Mouse (Mus musculus) urinary bladder, postnatal 14 days (tissue): ENCODE data around the gene Zswim9.
"Not testable (repeated sequence)": the region's sequence is repeated elsewhere in the genome, so short reads cannot be mapped to it uniquely, and the experiment has no call there.

Experiments
- DNase-seq: peaks from one replicate; pipeline ENCODE4 v3.0.0; 2021; ENCODE audit warnings: low spot score

Zswim9 gene

GRCm38 (mm10) chr7:13278308-13278891 lies at the start of gene Zswim9:
Gene Zswim9, minus strand, starts transcription at chr7:13278721.
- peak; percentile 93 for DNase-seq

DNA sequence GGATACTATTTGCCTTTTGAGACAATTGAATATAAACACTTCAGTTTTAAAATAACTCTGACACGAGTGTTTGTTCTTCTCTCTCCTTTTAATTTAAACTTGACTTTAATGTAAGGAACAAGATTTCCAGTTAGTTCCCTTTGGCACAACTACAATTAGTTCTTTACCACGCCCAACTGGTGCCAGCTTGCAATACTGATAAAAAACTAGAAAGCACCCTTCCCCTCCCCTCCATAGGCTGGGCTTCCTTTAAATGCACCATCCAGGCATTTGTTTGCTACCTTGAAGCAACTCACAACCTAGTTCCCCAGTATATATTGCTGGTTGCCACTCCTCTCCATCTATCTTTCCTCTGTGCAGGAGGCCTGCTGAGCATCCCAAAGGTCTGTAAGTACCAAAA lies 45.8 kb upstream of the Zswim9 start, which contains the start of gene Pla2g4c:
Gene Pla2g4c (plus strand): TSS at position 340 of the 400 bp plus-strand sequence.
- DNase-seq, result no peak

DNA sequence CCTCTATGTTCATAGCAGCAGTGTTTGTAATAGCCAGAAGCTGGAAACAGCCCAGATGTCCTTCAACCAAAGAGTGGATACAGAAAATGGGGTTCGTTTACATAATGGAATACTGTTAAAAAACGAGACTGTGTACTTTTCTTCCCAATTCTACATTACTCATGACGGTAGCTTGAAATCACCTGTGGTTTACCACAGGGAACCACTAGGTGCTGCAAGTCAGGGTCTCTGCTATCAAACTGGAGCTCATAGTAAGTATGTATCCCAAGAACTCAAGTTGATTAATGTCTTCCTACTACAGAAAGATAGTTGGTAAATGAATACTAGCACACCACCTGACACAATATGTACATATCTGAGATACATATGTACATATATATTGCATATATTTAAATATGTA lies 42.9 kb upstream of the Zswim9 start:
- no peak for DNase-seq

DNA sequence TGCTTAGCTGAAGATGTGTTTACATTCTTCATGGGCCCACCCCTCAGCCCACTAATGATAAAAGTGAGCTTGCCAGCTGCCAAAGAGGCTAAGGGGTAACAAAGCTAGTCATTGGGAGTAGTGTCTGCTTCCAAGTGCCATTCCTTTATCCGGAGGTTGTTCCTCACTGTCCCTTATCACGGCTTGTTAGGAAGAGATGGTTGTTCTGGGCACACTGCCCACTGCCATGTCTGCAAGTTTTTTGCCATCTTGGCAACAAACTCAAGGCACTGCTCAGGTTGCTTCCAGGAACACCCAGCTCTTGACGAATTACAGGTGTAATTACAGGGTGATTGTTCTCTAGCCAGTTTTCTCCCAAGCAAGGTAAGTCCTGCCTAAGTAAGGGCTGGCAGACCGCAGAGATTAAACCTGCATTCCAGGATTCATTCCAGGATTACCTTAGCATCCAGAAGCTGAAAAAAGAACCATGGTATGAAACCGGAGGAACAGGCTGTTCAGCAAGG lies 35.6 kb upstream of the Zswim9 start:
- DNase-seq, result peak; percentile 21

DNA sequence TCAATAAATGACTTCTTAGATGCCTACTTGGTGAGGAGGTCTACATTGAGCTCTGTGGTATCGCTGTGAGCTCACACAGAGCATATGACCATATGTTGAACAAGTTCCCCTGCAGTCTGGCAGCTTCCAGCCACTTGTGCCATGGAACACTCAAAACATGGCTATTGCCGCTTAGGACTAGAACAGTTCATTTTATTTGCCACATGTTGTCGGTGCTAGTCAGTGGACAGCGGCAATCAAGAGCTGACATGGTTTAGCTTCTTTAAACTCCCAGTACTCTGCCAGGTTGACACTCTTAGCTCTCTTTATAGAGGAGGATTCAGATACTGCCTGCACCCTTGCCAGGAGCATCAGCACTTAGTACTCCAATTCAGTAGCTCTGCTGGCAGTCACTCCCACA lies 32.9 kb upstream of the Zswim9 start:
- DNase-seq, result no peak

GRCm38 (mm10) chr7:13310493-13311199 lies 32.1 kb upstream of the Zswim9 start:
- no peak for DNase-seq

DNA sequence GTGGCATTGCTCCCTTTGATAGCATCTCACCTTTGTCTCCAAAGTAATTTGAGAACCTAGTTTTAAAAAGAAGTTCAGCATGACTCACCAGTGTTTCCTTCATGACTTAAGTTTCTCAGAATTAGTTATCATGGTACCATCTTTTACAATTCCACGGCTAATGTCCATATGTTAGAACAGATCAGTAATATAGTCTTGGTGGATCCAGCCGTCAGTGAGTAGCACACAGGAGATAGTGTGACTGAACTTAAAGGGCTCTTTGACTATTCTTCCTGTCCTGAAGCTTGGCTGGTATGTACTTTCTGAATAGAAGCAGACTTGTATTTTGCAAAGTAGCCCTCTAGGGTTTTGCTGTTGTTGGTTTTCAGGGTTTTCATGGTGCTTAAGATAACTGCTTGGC lies 30.9 kb upstream of the Zswim9 start:
- DNase-seq, result no peak

DNA sequence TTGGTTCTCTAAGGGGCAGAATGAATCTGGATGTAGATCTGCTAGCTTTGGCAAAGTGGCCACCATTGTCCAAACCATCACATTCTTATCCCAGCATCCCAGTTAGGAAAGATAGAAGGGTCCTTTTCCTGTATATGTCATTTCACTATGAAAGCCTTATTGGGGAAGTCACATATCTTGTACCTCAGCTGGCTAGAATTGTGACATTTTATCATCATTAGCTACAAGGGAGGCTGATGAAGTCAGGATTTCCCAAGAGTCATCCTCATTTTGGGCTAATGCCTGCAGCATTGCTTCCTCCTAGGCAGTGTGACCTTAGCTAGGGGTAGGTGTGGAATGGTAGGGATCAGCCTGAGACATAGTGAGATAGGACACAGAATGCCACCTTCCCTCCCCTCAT lies 24.9 kb upstream of the Zswim9 start:
- no peak for DNase-seq

DNA sequence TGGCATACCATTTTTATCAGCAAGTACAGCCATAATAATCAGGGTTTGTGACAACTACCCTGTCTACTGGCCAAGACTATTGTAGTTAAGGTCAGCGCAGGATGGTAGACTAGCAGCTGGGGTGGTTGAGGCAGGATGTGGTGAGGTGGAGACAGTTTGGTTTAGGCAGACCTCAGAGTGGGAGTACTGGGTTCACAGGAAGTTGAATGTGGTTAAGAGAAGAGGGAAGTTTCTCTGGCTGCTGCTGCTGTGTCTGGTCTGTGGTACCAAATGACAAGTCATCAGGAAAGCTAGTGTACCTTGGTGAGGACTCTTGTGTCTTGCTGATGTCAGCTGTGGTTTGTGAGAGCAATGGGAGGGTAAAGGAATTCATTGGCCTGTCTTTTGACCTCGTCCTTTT lies 24.3 kb upstream of the Zswim9 start:
- no peak for DNase-seq

- DNase-seq, result no peak
Observed at GRCm38 (mm10) chr7:13301643-13302042, 23.1 kb upstream of the Zswim9 start.

GRCm38 (mm10) chr7:13298821-13299220 lies 20.3 kb upstream of the Zswim9 start:
- no peak for DNase-seq

- no peak for DNase-seq
Observed at GRCm38 (mm10) chr7:13297636-13298035, 19.1 kb upstream of the Zswim9 start.

DNA sequence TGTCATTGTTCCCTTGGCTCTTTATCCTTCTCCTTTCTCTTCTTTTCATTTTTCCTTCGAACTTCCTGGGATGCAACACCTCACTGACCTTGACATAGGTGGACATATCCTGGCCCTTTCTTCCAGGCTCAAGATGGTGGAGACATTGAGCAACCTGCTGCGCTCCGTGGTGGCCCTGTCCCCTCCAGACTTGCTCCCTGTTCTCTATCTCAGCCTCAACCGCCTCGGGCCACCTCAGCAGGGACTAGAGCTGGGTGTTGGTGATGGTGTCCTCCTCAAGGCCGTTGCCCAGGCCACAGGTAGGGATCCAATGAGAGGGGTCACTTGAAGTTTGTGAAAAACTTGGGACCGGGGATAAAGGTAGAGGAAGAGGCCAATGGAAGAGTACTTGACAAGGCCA lies 16.7 kb upstream of the Zswim9 start:
- DNase-seq, result no peak

- DNase-seq, result peak; percentile 24
Observed at GRCm38 (mm10) chr7:13293878-13294855, 15.6 kb upstream of the Zswim9 start.

- DNase-seq, result no peak
Observed at GRCm38 (mm10) chr7:13291370-13291769, 12.8 kb upstream of the Zswim9 start.

- DNase-seq, result no peak
Observed at GRCm38 (mm10) chr7:13290041-13290675, 11.6 kb upstream of the Zswim9 start.

DNA sequence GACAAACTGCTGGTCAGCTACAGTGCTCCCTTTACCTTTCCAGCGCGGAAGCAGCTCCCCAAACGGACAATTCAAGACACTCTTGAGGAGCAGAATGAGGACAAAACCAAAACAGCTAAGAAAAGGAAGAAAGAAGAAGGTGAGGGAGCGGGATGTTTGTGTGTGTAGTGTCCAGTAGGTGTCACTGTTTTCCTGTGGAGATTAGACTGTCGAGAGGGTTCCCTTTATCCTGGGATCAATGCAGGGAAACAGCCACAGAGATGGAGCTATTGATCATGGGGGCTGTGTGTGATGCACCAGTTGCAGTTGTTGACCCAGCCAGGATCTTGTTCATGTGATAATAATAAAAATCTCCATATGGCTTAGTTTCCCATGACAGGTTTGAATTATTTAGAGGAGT lies 10.1 kb upstream of the Zswim9 start:
- DNase-seq, result no peak

DNA sequence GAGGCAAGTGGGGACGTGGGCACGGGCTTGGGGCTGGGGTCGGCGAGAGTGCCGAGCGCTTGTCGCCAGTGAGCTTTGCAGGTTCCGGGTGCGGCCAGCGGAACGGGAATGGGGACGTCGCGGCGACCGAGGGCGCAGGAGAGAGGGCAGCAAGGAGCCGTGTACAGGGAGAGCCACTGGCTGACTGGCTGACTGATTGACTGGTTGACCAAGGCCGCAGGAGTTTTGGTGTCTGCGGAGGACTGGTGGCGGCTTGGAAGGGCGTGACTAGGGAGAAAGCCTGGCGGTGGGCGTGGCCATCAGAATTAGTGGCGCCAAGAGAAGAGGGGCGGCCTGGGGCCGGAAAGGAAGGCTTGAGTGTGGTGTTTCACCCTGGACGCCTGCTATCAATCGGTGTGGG lies 436 bp upstream of the Zswim9 start:
- DNase-seq, result not testable (repeated sequence)

DNA sequence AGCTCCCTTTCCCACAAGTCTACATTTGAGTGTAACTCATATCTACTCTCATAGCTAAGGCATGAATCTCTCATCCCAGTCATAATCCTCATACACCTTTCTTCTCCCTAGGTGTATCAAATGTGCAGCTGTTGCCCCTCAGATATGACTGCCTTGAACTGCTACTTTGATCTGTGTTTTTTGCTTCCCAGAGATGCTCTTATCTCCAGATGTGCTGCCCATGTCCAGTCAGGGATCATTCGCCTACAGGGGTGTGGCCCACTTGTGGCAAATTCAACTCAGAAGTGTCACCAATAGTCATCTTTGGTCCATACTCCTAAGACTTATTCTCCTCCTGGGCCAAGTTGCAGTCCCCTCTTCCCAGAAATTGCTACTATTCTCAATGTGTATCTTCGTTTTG lies 688 bp downstream of the Zswim9 start:
- no peak for DNase-seq

DNA sequence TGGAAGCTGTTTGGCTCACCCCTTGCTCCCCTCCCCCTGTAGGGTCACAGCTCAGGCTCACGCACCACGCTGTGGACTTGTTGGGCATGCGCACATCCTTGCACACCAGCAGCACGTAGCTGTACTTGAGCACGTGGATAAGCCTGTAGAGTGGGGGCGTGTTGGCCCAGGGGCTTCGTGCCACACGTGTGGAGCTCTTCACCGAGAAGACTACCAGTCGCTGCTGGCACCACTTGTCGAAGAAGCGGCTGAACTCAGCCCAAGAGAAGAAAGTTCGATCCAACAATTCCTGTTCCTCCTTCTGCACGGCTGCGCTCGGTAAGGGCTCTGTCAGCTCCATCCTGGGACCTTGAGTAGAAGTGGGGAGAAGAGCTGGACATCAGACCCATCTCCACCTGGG lies 1.4 kb downstream of the Zswim9 start, which contains the start of gene Lig1:
Gene Lig1 (plus strand): TSS at position 203 of the 400 bp plus-strand sequence.
- no peak for DNase-seq

GRCm38 (mm10) chr7:13271704-13272103 lies 6.8 kb downstream of the Zswim9 start:
- no peak for DNase-seq

GRCm38 (mm10) chr7:13269394-13269793 lies 9.1 kb downstream of the Zswim9 start:
- DNase-seq, result no peak
